ENCODE assay signal across 23 mouse cellular contexts in the genomic region with DNA sequence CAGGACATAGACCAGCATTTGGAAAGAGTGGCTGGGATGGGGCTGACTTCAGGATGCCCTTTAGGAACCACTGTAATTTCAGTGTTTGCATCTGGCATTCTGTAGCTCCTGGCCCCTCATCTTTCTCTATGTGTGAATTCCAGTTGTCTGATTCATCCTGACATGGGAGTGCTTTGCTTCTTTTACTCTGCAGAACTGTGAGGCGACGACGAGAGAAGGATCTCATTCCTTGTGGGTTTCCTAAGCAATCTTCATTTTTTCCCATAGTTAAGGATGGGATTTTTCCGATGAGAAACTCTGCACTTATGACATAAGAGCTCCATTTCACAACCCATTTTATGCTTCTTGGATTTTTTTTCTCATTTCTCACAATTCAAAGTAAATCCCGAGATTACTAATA.
"Had no signal": no experiment of that assay in that cellular context is flagged by ENCODE, and none has a peak within 500 bp of the region (broad histone marks: within the 10 kb centered on the region; RNA-seq: fewer than 3 reads in every experiment).

No protein-coding gene starts in this region.

- H3K4me1 ChIP-seq: liver, embryonic 12.5 days; liver, embryonic 15.5 days; midbrain, embryonic 10.5 days; midbrain, embryonic 13.5 days; neural tube, embryonic 13.5 days; stomach, embryonic 15.5 days had no signal

- H3K9ac ChIP-seq: liver, embryonic 12.5 days; liver, embryonic 15.5 days; midbrain, embryonic 13.5 days; neural tube, embryonic 13.5 days; stomach, embryonic 15.5 days had no signal

- H3K36me3 ChIP-seq: liver, embryonic 12.5 days; liver, embryonic 15.5 days; midbrain, embryonic 10.5 days; midbrain, embryonic 13.5 days; neural tube, embryonic 13.5 days; stomach, embryonic 15.5 days had no signal

- H3K27ac ChIP-seq: left cerebral cortex, adult 2 months; liver, embryonic 12.5 days; liver, embryonic 15.5 days; midbrain, embryonic 10.5 days; midbrain, embryonic 13.5 days; neural tube, embryonic 13.5 days; stomach, embryonic 15.5 days had no signal

- DNase-seq: kidney, adult 18-20 months; kidney, adult 9 months; kidney, postnatal 14 days; kidney, postnatal 4 days; layer of hippocampus, adult 9-11 months; layer of hippocampus, postnatal 36 days; lung, adult 18-20 months; lung, postnatal 10 days; lung, postnatal 36 days; retina, postnatal 1 day; right cerebral cortex, postnatal 25 days; spleen, adult 18-20 months; thymus, postnatal 25 days had no signal

- H3K4me3 ChIP-seq: left cerebral cortex, adult 2 months; liver, embryonic 12.5 days; liver, embryonic 15.5 days; midbrain, embryonic 10.5 days; midbrain, embryonic 13.5 days; myocyte; neural tube, embryonic 13.5 days; stomach, embryonic 15.5 days had no signal

- H3K4me2 ChIP-seq: liver, embryonic 12.5 days; liver, embryonic 15.5 days; midbrain, embryonic 13.5 days; neural tube, embryonic 13.5 days; stomach, embryonic 15.5 days had no signal

- H3K9me3 ChIP-seq: liver, embryonic 12.5 days; liver, embryonic 15.5 days; midbrain, embryonic 10.5 days; midbrain, embryonic 13.5 days; neural tube, embryonic 13.5 days; stomach, embryonic 15.5 days had no signal

- H3K27me3 ChIP-seq: liver, embryonic 12.5 days; liver, embryonic 15.5 days; midbrain, embryonic 13.5 days; neural tube, embryonic 13.5 days; stomach, embryonic 15.5 days had no signal

- ATAC-seq: intestine, embryonic 16.5 days; liver, embryonic 12.5 days; midbrain, embryonic 13.5 days; midbrain, embryonic 16.5 days had no signal
